Mouse (Mus musculus) intestine, embryonic 15.5 days (tissue): ENCODE results near the gene Stom. TPM values are rescaled to one million over a fixed set of nuclear protein-coding genes. Genes with fewer than 3 reads are reported as not detected.

ENCODE experiments used
- ATAC-seq: fragments of 200-750 bp; cut with Nextera tagmentation; 2 replicates; pipeline ENCODE4 v1.8.0; 2017; ENCODE audit warnings: moderate TSS enrichment, moderate library complexity
- H3K27ac ChIP-seq: fragments of 300-500 bp; sonication (generic); 2 replicates; pipeline ENCODE4 v1.5.1; 2015; ENCODE audit warnings: mild to moderate bottlenecking, inconsistent platforms
- H3K27me3 ChIP-seq: fragments of 300-500 bp; sonication (generic); replicated peaks from 2 replicates; pipeline ENCODE4 v1.6.1; 2015; ENCODE audit warnings: inconsistent platforms
- H3K36me3 ChIP-seq: fragments of 300-500 bp; sonication (generic); 2 replicates; pipeline ENCODE4 v1.6.1; 2015; ENCODE audit warnings: inconsistent platforms
- H3K4me1 ChIP-seq: fragments of 300-500 bp; sonication (generic); replicated peaks from 2 replicates; pipeline ENCODE4 v1.6.1; 2015; ENCODE audit warnings: inconsistent platforms
- H3K4me2 ChIP-seq: fragments of 300-500 bp; sonication (generic); replicated peaks from 2 replicates; pipeline ENCODE4 v1.6.1; 2015; ENCODE audit warnings: mild to moderate bottlenecking, inconsistent platforms
- H3K4me3 ChIP-seq: fragments of 300-500 bp; sonication (generic); replicated peaks from 2 replicates; pipeline ENCODE4 v1.5.1; 2015; ENCODE audit warnings: inconsistent platforms
- H3K9ac ChIP-seq: fragments of 300-500 bp; sonication (generic); 2 replicates; pipeline ENCODE4 v1.6.1; 2015; ENCODE audit warnings: inconsistent platforms
- H3K9me3 ChIP-seq: fragments of 300-500 bp; sonication (generic); 2 replicates; pipeline ENCODE4 v1.6.1; 2016; ENCODE audit warnings: inconsistent platforms
- WGBS: fragments of 180-500 bp; shearing (Covaris S2); methylation state at CpG from one replicate; pipeline ENCODE4 v1.1.7; 2015; 5-methylcytosine and 5-hydroxymethylcytosine counted together
- polyA plus RNA-seq: library from polyadenylated mRNA; unstranded; fragments of >200 nt; fragmentation: Nextera tagmentation; extraction: Ambion mirVana; gene quantifications from 2 replicates; pipeline ENCODE4 v1.2.1, GENCODE M21; 2015

Stom gene
- polyA plus RNA-seq, 1 experiment from 2014 or later = 70.0 TPM

- Histone ChIP-seq H3K9me3 (no peaks in the 10 kb centered on the region), H3K4me3 (no peak overlapping the region), H3K27ac (no peak overlapping the region), H3K9ac (no peak overlapping the region), H3K36me3 (0 out of 2 replicates have a peak, but pooled peaks cover under 1% of the 10 kb centered on the region), H3K4me2 (no peak overlapping the region), H3K27me3 (no peaks in the 10 kb centered on the region), H3K4me1 (peaks cover 8% of the 10 kb centered on the region)
- ATAC-seq = no peak
- WGBS = 86% methylated on average over 5 of the region's 5 CpGs
These were observed 51.6 kb downstream of the Stom start for GRCm38 (mm10) chr2:35285209-35285608.

- peak; percentile 16; the same call in 1 of the 2 replicates for ATAC-seq
- H3K4me1 ChIP-seq = peaks cover 8% of the 10 kb centered on the region
- no peaks in the 10 kb centered on the region for H3K36me3 ChIP-seq
- WGBS = 84% methylated on average over 4 of the region's 4 CpGs
- H3K27me3 ChIP-seq = no peaks in the 10 kb centered on the region
- H3K9ac ChIP-seq = no peak overlapping the region
- no peak overlapping the region for H3K4me3 ChIP-seq
- H3K4me2 ChIP-seq = no peak overlapping the region
- no peaks in the 10 kb centered on the region for H3K9me3 ChIP-seq
- no peak overlapping the region for H3K27ac ChIP-seq
These were observed 52.8 kb downstream of the Stom start for GRCm38 (mm10) chr2:35283997-35284396.

- H3K9ac ChIP-seq = peak overlapping the region; percentile 35
- ATAC-seq = peak; percentile 83
- peak overlapping the region; percentile 77 for H3K4me2 ChIP-seq
- no peaks in the 10 kb centered on the region for H3K9me3 ChIP-seq
- no peaks in the 10 kb centered on the region for H3K27me3 ChIP-seq
- WGBS = 5% methylated on average over 32 of the region's 32 CpGs
- no peaks in the 10 kb centered on the region for H3K36me3 ChIP-seq
- peak overlapping the region; percentile 42 for H3K4me3 ChIP-seq
- H3K27ac ChIP-seq = no peak overlapping the region
- peaks cover 10% of the 10 kb centered on the region for H3K4me1 ChIP-seq
These were observed 54.6 kb downstream of the Stom start for GRCm38 (mm10) chr2:35282214-35282613.

- Histone ChIP-seq H3K27ac (no peak overlapping the region), H3K9ac (no peak overlapping the region), H3K9me3 (no peaks in the 10 kb centered on the region), H3K36me3 (no peaks in the 10 kb centered on the region), H3K4me2 (no peak overlapping the region), H3K27me3 (no peaks in the 10 kb centered on the region), H3K4me3 (no peak overlapping the region), H3K4me1 (peaks cover 11% of the 10 kb centered on the region)
- no peak for ATAC-seq
- 60% methylated on average over 3 of the region's 3 CpGs for WGBS
These were observed 56.8 kb downstream of the Stom start for GRCm38 (mm10) chr2:35280001-35280400.

GRCm38 (mm10) chr2:35278371-35279210 is 58.2 kb downstream of the Stom start:
- Histone ChIP-seq H3K36me3 (no peaks in the 10 kb centered on the region), H3K4me1 (peaks cover 15% of the 10 kb centered on the region), H3K27ac (no peak overlapping the region), H3K9ac (no peak overlapping the region), H3K4me2 (no peak overlapping the region), H3K27me3 (no peaks in the 10 kb centered on the region), H3K4me3 (no peak overlapping the region), H3K9me3 (no peaks in the 10 kb centered on the region)
- WGBS = 77% methylated on average over 7 of the region's 7 CpGs
- no peak for ATAC-seq

GRCm38 (mm10) chr2:35277686-35278085 is 59.1 kb downstream of the Stom start:
- Histone ChIP-seq H3K9me3 (no peaks in the 10 kb centered on the region), H3K4me1 (peaks cover 19% of the 10 kb centered on the region), H3K36me3 (no peaks in the 10 kb centered on the region), H3K9ac (no peak overlapping the region), H3K27me3 (no peaks in the 10 kb centered on the region), H3K27ac (0 out of 2 replicates have a peak overlapping the region, but pooled peaks have one; percentile 48), H3K4me2 (no peak overlapping the region), H3K4me3 (no peak overlapping the region)
- 76% methylated on average over 3 of the region's 3 CpGs for WGBS
- ATAC-seq = no peak

- no peak overlapping the region for H3K4me2 ChIP-seq
- H3K9ac ChIP-seq = no peak overlapping the region
- no peaks in the 10 kb centered on the region for H3K9me3 ChIP-seq
- ATAC-seq = peak; percentile 60
- peaks cover 45% of the 10 kb centered on the region for H3K4me1 ChIP-seq
- H3K27ac ChIP-seq = peak overlapping the region; percentile 78
- no peak overlapping the region for H3K4me3 ChIP-seq
- WGBS = 18% methylated on average over 2 of the region's 2 CpGs
- no peaks in the 10 kb centered on the region for H3K27me3 ChIP-seq
- H3K36me3 ChIP-seq = no peaks in the 10 kb centered on the region
These were observed 63.2 kb downstream of the Stom start for GRCm38 (mm10) chr2:35273536-35273935.

GRCm38 (mm10) chr2:35272881-35273280 is 63.9 kb downstream of the Stom start:
- Histone ChIP-seq H3K27me3 (no peaks in the 10 kb centered on the region), H3K4me3 (no peak overlapping the region), H3K9me3 (no peaks in the 10 kb centered on the region), H3K36me3 (no peaks in the 10 kb centered on the region), H3K4me1 (peaks cover 50% of the 10 kb centered on the region), H3K27ac (peak overlapping the region; percentile 78), H3K4me2 (no peak overlapping the region), H3K9ac (no peak overlapping the region)
- 88% methylated on average over 6 of the region's 6 CpGs for WGBS
- ATAC-seq = no peak

- 35% methylated on average over 2 of the region's 2 CpGs for WGBS
- no peak overlapping the region for H3K4me2 ChIP-seq
- 0 out of 2 replicates have a peak overlapping the region, but pooled peaks have one; percentile 28 for H3K27ac ChIP-seq
- H3K27me3 ChIP-seq = no peaks in the 10 kb centered on the region
- no peaks in the 10 kb centered on the region for H3K9me3 ChIP-seq
- peaks cover 58% of the 10 kb centered on the region for H3K4me1 ChIP-seq
- no peak for ATAC-seq
- no peaks in the 10 kb centered on the region for H3K36me3 ChIP-seq
- no peak overlapping the region for H3K4me3 ChIP-seq
- no peak overlapping the region for H3K9ac ChIP-seq
These were observed 65.0 kb downstream of the Stom start for GRCm38 (mm10) chr2:35271817-35272216.

- WGBS = 19% methylated on average over 10 of the region's 10 CpGs
These were observed 66.2 kb downstream of the Stom start for GRCm38 (mm10) chr2:35270531-35270984.

GRCm38 (mm10) chr2:35269716-35270260 is 67.0 kb downstream of the Stom start:
- ATAC-seq = no peak
- Histone ChIP-seq H3K4me3 (no peak overlapping the region), H3K9me3 (no peaks in the 10 kb centered on the region), H3K36me3 (no peaks in the 10 kb centered on the region), H3K4me1 (peaks cover 73% of the 10 kb centered on the region), H3K4me2 (no peak overlapping the region), H3K27me3 (no peaks in the 10 kb centered on the region), H3K9ac (no peak overlapping the region), H3K27ac (peak overlapping the region; percentile 1; the same call in 1 of the 2 replicates)
- 74% methylated on average over 4 of the region's 4 CpGs for WGBS

More at GRCm38 (mm10) chr2:35270531-35270984, 66.2 kb downstream of the Stom start:
- Histone ChIP-seq H3K4me3 (no peak overlapping the region), H3K36me3 (no peaks in the 10 kb centered on the region), H3K9me3 (no peaks in the 10 kb centered on the region), H3K4me2 (no peak overlapping the region; the same call in 1 of the 2 replicates), H3K9ac (no peak overlapping the region), H3K4me1 (peaks cover 70% of the 10 kb centered on the region), H3K27me3 (no peaks in the 10 kb centered on the region), H3K27ac (peak overlapping the region; percentile 24; the same call in 1 of the 2 replicates)
- no peak for ATAC-seq

GRCm38 (mm10) chr2:35269136-35269535 is 67.6 kb downstream of the Stom start:
- Histone ChIP-seq H3K27me3 (no peaks in the 10 kb centered on the region), H3K27ac (0 out of 2 replicates have a peak overlapping the region, but pooled peaks have one; percentile 27), H3K36me3 (no peaks in the 10 kb centered on the region), H3K4me3 (no peak overlapping the region), H3K9me3 (no peaks in the 10 kb centered on the region), H3K4me1 (peaks cover 73% of the 10 kb centered on the region), H3K9ac (no peak overlapping the region), H3K4me2 (no peak overlapping the region)
- 77% methylated on average over 6 of the region's 6 CpGs for WGBS
- no peak for ATAC-seq
